Mouse (Mus musculus) lung, embryonic 15.5 days (tissue): ENCODE measurements at regions not wholly inside any gene's neighbourhood (a gene's known extent, or its start where the extent isn't known, plus 50 kb on each side); places are given as distances from the start of the nearest gene placed in this dataset.
"Not testable (repeated sequence)": the region's sequence is repeated elsewhere in the genome, so short reads cannot be mapped to it uniquely, and the experiment has no call there.

Source experiments
- ATAC-seq: fragments of 200-750 bp; cut with Nextera tagmentation; 2 replicates; pipeline ENCODE4 v1.8.0; 2017; ENCODE audit warnings: moderate number of reproducible peaks, borderline replicate concordance; ENCODE audit not compliant: low FRiP score, low TSS enrichment; ENCODE audit errors: extremely low read depth
- H3K27ac ChIP-seq: fragments of 300-500 bp; sonication (generic); 2 replicates; pipeline ENCODE4 v1.5.1; 2015; ENCODE audit warnings: moderate library complexity, mild to moderate bottlenecking, inconsistent platforms
- H3K27me3 ChIP-seq: fragments of 300-500 bp; sonication (generic); 2 replicates; pipeline ENCODE4 v1.6.1; 2015; ENCODE audit warnings: inconsistent platforms
- H3K36me3 ChIP-seq: fragments of 300-500 bp; sonication (generic); 2 replicates; pipeline ENCODE4 v1.6.1; 2015; ENCODE audit warnings: inconsistent platforms
- H3K4me1 ChIP-seq: fragments of 300-500 bp; sonication (generic); 2 replicates; pipeline ENCODE4 v1.6.1; 2015; ENCODE audit warnings: inconsistent platforms
- H3K4me2 ChIP-seq: fragments of 300-500 bp; sonication (generic); 2 replicates; pipeline ENCODE4 v1.6.1; 2015; ENCODE audit warnings: inconsistent platforms, mild to moderate bottlenecking, moderate library complexity
- H3K4me3 ChIP-seq: fragments of 300-500 bp; sonication (generic); 2 replicates; pipeline ENCODE4 v1.5.1; 2015; ENCODE audit warnings: mild to moderate bottlenecking, inconsistent platforms
- H3K9ac ChIP-seq: fragments of 300-500 bp; sonication (generic); 2 replicates; pipeline ENCODE4 v1.6.1; 2015; ENCODE audit warnings: inconsistent platforms
- H3K9me3 ChIP-seq: fragments of 300-500 bp; sonication (generic); 2 replicates; pipeline ENCODE4 v1.6.1; 2016; ENCODE audit warnings: inconsistent platforms
- WGBS: fragments of 180-500 bp; shearing (Covaris S2); methylation state at CpG from one replicate; pipeline ENCODE4 v1.1.7; 2015; 5-methylcytosine and 5-hydroxymethylcytosine counted together

- Histone ChIP-seq H3K9ac (no peak overlapping the region), H3K27ac (no peak overlapping the region), H3K36me3 (no peaks in the 10 kb centered on the region), H3K9me3 (no peaks in the 10 kb centered on the region), H3K4me2 (no peak overlapping the region), H3K27me3 (no peaks in the 10 kb centered on the region), H3K4me3 (no peak overlapping the region), H3K4me1 (no peaks in the 10 kb centered on the region)
- 66% methylated on average over 5 of the region's 5 CpGs for WGBS
- ATAC-seq = no peak
These were observed 260.2 kb upstream of the Rgs17 start for GRCm38 (mm10) chr10:6182400-6182799.

GRCm38 (mm10) chr10:6164311-6164710 is 242.1 kb upstream of the Rgs17 start:
- H3K27me3 ChIP-seq, H3K36me3 ChIP-seq, H3K27ac ChIP-seq, H3K4me1 ChIP-seq, H3K4me3 ChIP-seq, H3K4me2 ChIP-seq, ATAC-seq, H3K9me3 ChIP-seq, H3K9ac ChIP-seq: not testable (repeated sequence)
- WGBS = 12% methylated on average over 1 of the region's 1 CpGs

- Histone ChIP-seq H3K4me3 (no peak overlapping the region), H3K4me1 (no peaks in the 10 kb centered on the region), H3K4me2 (no peak overlapping the region), H3K9ac (no peak overlapping the region), H3K27me3 (no peaks in the 10 kb centered on the region), H3K9me3 (no peaks in the 10 kb centered on the region), H3K27ac (no peak overlapping the region), H3K36me3 (no peaks in the 10 kb centered on the region)
- ATAC-seq = no peak
- WGBS = 55% methylated on average over 6 of the region's 6 CpGs
These were observed 234.7 kb upstream of the Rgs17 start for GRCm38 (mm10) chr10:6156941-6157340.

GRCm38 (mm10) chr10:6134091-6134490 is 211.9 kb upstream of the Rgs17 start:
- no peak overlapping the region for H3K4me3 ChIP-seq
- no peak overlapping the region for H3K4me2 ChIP-seq
- H3K9me3 ChIP-seq = no peaks in the 10 kb centered on the region
- no peak overlapping the region for H3K27ac ChIP-seq
- no peak overlapping the region for H3K9ac ChIP-seq
- H3K4me1 ChIP-seq = no peaks in the 10 kb centered on the region
- no peaks in the 10 kb centered on the region for H3K36me3 ChIP-seq
- no peaks in the 10 kb centered on the region for H3K27me3 ChIP-seq
- ATAC-seq = no peak

- not testable (repeated sequence) for H3K4me2 ChIP-seq, H3K4me3 ChIP-seq, H3K9ac ChIP-seq, H3K4me1 ChIP-seq, ATAC-seq, H3K27ac ChIP-seq, H3K9me3 ChIP-seq, H3K27me3 ChIP-seq, H3K36me3 ChIP-seq
These were observed 202.2 kb upstream of the Rgs17 start for GRCm38 (mm10) chr10:6124423-6124822.

GRCm38 (mm10) chr10:6114883-6115622 is 192.9 kb upstream of the Rgs17 start:
- WGBS = 48% methylated on average over 7 of the region's 7 CpGs

More at GRCm38 (mm10) chr10:6114883-6115622, 192.9 kb upstream of the Rgs17 start:
- Histone ChIP-seq H3K4me1 (no peaks in the 10 kb centered on the region; the same call in 1 of the 2 replicates), H3K27ac (no peak overlapping the region), H3K9ac (no peak overlapping the region), H3K4me2 (no peak overlapping the region), H3K36me3 (no peaks in the 10 kb centered on the region), H3K27me3 (no peaks in the 10 kb centered on the region), H3K4me3 (no peak overlapping the region), H3K9me3 (no peaks in the 10 kb centered on the region)
- ATAC-seq = peak; percentile 67; the same call in 1 of the 2 replicates
